Mouse (Mus musculus) right cerebral cortex, adult 2 months (tissue): Measurements from ENCODE around the gene Akap2.
A peak's percentile ranks its signal among the peaks of the same experiment; 100 is the strongest.

ENCODE experiments used
- DNase-seq, 2 experiments: peaks; one replicate each; pipeline ENCODE4 v3.0.0; 2021 to 2022; ENCODE audit warnings: low spot score in 2 of 2

Akap2 gene

GRCm38 (mm10) chr4:57755085-57755484 is 37.6 kb downstream of the Akap2 start:
- DNase-seq: no peak

- peak in 1 of 2 experiments; percentile 30 for DNase-seq
Observed at GRCm38 (mm10) chr4:57757997-57758396, 40.5 kb downstream of the Akap2 start.

DNA sequence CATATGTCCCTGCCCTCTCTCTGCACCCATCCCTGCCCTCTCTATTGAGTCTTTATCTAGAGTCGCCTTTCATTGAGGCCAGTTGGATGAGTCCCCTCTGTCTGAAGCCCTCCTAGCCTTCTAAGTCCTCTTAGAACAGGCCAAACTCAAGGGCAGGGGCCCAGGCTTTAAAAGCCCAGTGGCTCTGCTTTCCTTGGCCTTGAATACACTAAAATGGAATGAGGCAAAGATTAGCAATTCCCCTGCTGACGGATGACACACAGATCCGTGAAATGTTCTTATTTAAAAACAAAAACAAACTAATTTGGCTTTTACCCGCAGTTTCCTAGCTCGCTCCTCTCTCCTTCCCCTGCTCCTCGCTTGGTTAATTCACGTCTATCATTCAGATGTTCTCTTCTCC is 45.0 kb downstream of the Akap2 start:
- DNase-seq: no peak

DNA sequence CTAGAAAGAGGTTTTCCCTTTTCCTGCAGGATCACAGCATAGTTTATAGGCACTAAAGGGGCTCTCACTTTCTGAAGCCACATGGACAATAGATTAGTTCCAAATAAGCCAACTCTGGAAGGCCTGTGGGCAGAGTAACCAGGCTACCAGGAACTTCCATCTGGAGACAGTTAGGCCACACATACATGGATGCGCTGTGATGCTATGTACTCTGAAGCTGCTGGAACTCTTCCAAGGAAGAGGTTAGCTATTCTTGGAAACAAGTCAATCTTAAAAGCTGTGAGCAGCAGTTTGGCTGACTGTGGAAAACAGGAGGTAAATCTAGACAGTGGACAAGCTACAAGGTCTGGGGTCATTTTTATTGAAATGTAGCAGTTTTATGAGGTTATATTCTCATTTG is 46.9 kb downstream of the Akap2 start:
- no peak for DNase-seq

DNA sequence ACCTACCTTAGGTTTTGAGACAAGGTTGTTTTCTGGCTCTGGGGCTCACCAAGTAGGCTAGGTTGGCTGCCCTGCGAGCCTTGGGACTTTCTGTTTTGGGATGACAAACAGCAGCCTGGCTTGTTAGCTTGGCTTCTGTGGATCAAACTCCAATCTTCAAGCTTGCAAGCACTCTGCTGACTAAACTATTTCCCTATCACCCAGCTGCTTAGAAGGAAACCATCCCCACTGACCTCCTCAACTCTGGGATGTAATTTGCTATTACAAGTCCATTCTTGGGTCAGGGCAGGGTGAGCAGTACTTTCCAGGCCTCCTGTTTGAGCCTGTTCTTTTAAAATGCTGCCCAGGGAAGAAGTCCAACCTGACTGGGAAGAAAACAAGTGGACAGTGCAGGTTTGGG is 47.5 kb downstream of the Akap2 start:
- no peak for DNase-seq

DNA sequence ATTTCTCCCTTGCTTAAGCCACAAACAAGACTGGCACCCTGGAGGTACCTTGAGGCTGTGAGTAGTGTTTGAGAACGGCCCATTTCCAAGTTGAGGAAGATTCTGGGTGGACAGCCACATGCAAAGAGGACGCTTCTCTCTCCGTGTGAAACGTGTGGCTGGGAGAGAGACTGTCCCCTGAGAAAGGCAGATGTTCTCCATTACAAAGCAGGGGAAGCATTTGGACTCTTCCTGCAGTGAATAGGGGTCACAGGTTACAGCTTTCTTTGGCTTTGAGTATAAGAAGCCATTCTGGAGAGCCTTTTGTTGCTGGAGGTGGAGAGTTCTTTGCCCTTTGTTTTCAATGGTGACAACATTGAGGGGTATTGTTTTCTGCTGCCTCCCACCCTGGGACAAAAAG is 48.3 kb downstream of the Akap2 start:
- DNase-seq: no peak

DNA sequence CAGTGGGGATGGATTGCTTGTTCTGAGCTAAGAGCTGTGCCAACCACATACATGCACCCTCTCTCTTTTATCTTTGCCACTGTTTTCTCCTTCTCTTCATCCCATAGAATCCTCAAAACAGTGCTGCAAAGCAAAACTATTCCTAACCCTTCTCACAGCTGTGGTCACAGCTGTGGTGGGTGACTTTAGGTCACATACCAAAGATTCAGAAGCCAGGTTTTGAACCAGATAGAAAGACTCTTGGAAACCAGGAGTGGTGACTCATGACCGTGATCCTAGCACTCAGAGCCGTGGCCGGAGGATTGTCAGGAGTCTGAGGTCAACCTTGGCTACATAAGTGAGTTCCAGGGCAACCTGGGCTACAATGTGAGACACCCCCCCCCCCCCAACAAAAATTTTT is 51.5 kb downstream of the Akap2 start:
- DNase-seq: no peak

GRCm38 (mm10) chr4:57770185-57770823 is 52.8 kb downstream of the Akap2 start:
- no peak for DNase-seq

DNA sequence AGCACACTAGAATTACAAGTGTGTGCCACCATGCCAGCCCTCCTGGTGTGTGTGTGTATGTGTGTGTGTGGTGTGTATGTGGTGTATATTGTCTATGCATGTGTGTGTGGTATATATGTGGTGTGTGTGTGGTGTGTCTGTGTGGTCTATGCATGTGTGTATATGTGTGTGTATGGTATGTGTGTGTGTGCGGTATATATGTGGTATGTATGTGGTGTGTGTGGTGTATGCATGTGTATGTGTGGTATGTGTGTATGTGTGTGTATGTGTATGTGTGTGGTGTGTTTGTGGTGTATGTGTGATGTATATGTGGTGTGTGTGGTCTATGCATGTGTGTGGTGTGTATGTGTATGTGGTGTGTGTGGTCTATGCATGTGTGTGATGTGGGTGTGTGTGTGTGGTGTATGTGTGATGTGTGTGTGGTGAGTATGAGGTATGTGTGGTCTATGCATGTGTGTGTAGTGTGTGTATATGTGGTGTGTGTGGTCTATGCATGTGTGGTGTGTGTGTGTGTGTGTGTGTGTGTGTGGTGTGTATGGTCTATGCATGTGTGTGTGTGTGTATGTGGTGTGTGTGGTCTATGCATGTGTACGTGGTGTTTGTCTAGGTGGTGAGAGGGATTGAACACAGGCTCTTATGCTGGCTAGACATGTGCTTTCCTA is 54.2 kb downstream of the Akap2 start:
- DNase-seq: no peak

- no peak for DNase-seq
Observed at GRCm38 (mm10) chr4:57772851-57773510, 55.5 kb downstream of the Akap2 start.

- DNase-seq: no peak
Observed at GRCm38 (mm10) chr4:57774517-57774916, 57.1 kb downstream of the Akap2 start.

- DNase-seq: no peak
Observed at GRCm38 (mm10) chr4:57775582-57775981, 58.1 kb downstream of the Akap2 start.

GRCm38 (mm10) chr4:57780403-57780802 is 62.9 kb downstream of the Akap2 start:
- DNase-seq: no peak

GRCm38 (mm10) chr4:57780833-57781641 is 63.6 kb downstream of the Akap2 start:
- DNase-seq: no peak

DNA sequence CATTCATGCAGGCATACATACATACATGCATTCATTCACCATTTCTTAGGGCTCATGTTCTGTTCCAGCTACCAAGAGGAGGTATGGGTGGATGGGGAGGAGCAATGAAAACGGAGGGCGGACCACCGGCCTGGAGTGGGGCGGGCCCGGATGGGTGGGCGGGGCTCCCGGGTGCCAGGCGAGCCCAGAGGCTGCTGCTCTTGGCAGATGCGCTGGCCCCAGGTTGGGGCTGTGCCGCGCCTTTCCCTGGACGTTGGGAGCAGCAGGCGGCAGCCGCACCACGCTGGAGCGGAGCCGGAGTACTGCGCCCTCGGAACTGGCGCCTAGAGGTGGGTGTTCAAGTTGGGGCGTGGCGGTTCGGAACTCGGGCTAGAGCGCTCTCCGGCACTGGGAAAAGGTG is 64.5 kb downstream of the Akap2 start:
- peak in 1 of 2 experiments; percentile 40 for DNase-seq

DNA sequence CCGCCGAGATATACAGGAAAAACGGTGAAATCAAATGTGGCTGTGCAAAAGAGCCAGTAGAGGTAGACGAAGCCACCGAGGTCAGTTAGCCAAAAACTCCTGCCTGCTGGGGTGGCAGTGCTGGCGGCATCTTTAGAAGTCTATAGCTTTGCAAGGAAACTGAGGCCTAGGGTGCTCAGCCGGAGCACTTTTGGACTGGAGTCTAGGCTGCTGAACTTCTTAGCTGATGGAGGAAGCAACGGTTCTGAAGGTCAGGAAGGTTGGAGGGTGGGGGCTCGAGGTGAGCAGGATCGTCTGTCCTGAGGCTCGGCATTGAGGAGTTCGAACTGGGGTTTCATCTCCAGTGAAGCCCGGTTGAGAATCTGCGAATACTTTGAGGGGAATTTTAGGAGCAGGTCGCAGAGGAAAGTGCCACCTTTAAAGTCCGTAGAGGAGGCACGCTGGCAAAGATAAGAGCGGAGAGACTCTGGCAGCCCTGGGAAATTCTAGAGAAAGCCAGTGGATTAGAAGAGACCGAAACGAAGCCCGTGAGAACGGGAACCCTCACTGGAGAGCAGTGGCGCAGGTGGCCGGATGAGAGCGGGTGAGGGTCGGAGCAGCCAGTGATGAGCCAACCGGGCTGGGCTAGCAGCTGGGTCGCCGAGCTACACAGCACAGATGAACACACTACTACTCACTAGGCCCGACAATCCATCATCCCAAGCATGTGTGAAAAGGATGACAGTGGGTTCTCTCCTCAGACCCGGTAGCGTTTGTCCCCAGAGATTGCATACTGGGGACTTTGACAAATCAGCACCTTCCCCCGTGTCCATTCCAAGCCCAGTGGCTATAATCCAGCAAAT is 65.3 kb downstream of the Akap2 start:
- no peak for DNase-seq

DNA sequence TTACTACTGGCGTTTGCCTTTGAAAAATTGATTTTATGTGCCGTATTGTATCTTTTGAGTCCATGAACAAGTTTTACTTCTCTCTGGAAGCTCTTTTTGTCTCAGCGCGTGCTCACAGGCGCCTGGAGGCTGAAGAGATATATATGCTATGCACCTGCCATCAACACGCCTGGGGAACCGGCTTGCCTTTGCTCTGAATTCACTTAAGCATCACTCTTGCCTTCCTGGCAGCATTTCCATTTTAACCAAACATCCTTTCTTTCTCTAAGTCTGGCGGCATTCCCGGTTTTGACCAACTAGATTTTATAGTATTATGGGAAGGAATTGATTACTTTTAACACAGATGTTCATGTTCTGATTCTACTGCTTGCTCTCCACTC is 65.9 kb downstream of the Akap2 start:
- no peak for DNase-seq

- DNase-seq: no peak
Observed at GRCm38 (mm10) chr4:57783853-57784600, 66.6 kb downstream of the Akap2 start.

DNA sequence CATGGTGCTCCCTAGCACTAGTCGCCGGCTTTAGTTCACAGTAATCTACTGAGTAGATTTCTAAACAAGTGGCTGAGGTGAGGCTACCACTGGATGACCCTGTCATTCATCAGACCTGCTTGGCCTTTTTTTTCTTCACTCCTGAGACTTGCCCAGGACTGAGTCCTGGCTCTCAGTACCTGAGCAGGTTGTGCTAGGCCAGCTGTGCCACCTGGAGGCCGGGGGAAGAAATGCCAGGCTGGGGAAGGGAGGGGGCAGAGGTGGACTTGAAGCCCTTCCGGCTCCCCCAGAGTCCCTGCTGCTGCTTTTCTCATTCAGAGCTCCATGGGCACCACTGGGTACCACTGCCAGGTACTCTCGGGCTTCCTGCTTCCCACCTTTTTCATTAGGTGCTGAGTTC is 71.3 kb downstream of the Akap2 start:
- no peak for DNase-seq

DNA sequence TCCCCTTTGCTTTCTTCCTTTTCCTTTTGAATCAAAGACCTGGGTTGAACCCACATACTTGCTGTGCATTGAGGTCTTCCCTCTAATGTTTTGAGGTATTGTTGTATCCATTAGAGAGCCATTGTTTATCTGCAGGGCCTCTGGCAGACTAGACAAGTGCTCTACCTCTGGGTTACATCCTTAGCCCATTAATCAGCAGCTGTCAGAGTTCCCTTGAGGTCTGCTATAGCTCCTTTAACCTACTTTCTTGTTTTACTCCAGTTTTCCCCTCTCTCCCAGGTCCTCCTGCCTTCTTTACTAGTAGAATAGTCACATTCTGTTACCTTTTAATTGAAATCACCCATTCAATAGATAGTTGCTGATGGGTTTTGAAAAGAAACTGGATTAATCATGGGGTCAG is 71.7 kb downstream of the Akap2 start:
- no peak for DNase-seq

GRCm38 (mm10) chr4:57793989-57794388 is 76.5 kb downstream of the Akap2 start:
- DNase-seq: no peak
